Mouse (Mus musculus) MN1 (cell line): ENCODE results near the gene Irf8.

Experiments used
- DNase-seq: peaks from one replicate; pipeline ENCODE4 v3.0.0-alpha.2; 2016; ENCODE audit warnings: low spot score

Irf8 gene

DNA sequence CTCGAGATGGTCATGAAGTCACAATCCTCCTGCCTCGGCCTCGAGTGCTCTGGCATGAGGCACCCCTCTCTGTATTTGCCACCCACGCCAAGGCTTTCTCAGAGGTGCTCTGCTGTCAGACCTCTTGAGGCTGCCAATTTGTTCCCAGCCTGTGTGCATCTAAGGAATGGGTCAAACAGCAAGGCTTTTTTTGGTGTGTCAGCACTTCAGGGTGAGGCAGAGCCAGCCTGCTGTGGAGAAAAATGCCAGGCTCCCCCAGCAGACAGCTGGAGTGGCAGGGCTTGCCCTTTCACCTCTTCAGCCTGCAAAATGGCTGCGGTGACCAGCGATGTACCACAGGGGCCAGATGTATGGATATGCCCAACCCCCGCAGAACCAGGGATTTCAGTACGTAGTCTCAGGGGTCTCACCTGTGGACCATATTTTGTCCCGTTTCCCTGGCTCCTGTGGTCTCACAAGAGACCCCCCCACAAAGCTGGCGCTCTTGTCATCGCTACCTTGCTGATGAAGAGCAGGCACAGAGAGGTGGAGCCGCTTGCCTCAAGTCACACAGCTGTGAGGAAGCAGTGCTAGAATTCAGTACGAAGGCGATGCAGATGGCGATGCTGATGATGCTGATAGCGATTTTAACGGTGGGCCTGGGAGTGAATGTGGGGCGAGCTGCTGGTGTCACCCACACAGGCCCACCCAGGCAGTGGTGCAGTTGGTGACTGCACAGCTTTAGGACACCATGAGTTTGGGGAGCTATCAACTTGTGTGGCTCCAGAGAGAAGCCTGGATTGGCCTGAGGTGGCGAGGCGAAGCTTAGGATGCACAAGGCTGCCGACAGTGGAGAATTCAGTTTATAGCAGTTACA, 15.3 kb downstream of the Irf8 start:
- DNase-seq, result no peak

DNA sequence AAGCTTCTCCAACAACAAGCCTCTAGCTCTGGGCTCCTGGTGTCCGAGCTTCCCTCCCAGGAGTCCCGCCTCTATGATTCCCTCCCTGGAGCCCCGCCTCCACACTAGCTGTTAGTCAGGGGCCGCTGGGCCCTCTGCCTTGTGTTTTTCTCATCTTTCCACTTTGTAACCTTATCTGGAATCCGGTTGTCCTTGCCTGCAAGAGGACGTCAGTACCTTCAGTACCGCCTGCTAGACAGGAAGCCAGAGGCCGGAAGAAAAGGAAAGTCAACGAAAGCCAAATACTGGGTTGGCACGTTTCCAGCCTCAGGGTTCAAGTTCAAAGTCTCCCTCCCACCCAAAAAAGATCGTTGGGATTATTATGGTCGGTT, 15.9 kb downstream of the Irf8 start:
- DNase-seq, result no peak

DNA sequence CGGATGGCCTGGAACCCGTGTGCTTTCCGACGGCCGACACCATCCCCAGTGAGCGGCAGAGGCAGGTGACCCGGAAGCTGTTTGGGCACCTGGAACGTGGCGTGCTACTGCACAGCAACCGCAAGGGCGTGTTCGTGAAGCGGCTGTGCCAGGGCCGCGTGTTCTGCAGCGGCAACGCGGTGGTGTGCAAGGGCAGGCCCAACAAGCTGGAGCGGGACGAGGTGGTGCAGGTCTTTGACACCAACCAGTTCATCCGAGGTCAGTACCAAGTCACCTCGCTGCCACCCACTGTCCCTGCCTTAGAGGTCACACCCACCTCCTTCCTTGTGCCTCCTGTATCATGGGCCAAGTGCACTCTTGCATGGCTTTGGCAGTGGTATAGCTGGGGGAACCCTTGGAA, 17.3 kb downstream of the Irf8 start:
- DNase-seq, result no peak

DNA sequence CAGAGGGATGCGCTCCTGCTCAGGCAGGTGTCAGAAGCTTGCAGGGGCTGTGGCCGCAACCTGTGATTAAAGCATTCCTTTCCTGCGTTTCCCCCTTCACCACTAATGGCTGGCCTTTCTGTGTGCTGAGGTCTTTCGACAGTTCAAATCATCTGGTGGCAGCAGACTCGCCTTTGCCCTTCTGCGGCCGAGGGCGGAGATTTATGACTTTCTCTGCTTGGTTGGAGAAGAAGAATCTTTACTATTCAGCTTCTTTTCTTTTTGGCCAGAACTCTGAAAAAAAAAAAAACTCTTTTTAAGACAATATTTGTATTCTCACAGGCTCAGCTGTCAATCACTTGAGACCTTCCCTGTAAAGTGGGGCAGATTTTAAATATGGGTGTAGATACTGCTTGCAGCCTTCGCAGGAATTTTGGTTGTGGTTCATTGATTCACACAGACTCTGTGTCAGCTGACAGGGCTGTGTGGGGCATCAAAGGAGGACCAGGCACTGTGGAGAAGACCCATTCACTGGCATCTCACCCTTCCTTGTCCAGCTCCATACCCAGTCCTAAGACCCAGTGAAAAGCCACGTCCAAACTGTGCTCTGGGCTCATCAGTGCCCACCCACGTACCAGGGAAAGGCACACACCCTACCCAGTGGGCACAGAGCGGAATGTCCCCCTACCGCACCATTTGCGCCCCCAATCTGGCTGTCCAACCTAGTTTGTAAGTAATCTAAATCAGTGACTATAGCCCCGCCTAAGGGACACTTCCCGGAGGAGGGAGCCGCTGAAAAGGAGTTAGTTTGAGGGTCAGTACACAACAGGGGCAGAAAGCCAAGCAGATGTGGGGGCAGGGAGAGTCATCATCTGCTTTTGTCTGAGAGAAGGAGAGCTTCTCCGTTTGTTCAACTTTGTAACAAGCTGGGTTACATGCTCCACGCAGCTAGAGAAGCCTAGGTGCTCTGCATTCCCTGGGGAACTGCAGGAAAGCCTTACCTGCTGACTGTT, 19.4 kb downstream of the Irf8 start:
- no peak for DNase-seq

DNA sequence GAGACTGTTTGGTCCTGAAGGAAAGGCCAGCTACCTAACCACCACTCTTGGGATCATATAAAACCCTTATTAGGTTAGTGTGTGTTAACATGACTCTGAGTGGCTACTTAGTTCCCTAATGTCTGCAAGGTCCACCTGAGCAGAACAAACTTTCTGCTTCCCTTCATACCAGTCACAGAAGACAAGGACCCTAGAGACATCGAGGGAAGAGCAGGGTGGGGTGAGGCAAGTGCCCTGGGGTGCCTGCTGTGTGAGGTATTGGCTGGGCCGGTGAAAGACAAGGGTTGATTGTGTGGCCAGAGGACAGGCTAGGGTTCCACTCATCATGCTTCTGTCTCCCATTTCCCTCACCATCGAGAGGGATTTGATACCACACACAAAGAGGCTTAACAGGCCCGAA, 21.8 kb downstream of the Irf8 start:
- DNase-seq, result no peak

DNA sequence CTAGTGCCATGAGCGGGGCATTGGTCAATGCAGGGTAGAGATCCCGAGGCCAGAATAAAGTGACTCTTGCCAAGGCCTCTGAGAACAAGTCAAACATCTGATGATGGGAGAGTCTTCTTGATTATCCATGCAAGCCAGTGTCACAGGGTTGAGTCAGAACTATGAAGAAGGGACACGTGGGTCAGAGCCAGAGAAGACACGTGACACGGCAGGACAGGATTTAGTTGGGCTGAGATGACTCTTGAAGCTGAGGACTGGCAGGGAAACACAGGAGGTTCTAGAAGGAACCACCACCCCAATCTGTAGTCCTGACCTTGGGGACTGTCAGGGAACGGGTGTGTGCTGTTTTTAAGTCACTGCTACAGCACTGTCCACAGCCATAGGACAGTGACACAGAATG, 23.7 kb downstream of the Irf8 start:
- no peak for DNase-seq

DNA sequence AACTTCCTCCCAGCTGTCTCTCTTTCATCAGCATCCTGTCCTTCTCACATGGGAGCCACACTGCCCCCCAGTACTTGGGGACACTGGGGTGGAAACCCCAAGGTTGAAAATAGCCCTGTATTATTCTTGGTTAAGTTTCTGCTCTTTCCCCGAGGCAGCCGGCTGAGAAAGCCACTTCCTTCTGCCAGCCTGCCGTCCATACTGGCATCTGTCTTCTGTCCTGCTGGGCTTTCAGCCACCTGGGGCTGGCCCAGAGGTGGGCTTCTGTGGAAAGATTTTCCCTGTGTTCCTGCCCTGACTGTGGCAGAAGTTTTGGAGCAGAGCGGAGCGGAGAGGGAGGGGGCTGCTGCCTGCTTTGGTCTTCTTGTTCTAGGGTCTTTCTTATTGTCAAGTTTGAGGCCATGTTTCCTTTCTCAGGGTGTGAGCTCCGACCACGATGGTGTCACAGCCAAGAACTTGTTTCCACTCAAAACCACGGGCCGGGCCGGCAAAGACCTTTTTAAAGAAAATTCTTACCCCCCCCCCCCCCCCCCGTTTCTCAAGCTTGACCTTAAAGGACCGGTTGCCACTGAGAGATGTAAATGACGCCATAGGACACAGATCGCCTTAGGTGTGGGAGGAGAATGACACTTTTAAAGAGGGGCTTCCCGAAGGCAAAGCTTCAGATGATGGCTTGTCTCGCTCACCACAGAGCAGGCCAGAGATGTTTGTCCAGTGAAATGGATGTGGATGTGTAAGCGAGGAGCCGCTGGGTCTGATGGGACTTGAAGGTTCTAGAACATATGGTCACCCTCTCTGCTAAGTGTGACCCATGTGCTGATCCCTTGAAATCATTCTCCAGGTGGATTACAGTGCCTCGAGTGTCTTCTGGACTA, 24.4 kb downstream of the Irf8 start:
- DNase-seq, result no peak

DNA sequence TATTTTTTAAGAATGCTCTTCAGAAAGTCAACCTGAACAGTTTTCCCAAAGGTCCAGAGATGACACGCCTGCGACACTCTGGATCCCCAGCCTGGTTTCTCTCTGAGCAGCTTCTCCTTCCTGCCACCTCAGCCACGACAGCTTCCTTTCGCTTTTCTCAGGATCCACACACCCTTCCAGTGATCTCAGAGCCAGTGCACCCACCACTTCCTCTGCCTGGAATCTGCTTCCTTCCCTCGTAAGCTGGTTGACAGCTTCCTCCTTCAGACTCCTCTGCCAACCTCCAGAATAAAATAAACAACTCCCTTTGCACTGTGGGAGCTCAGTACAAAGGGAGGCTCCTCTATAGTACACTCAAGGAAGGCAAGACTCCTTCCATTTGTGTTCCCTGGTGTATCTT, 27.1 kb downstream of the Irf8 start:
- no peak for DNase-seq

DNA sequence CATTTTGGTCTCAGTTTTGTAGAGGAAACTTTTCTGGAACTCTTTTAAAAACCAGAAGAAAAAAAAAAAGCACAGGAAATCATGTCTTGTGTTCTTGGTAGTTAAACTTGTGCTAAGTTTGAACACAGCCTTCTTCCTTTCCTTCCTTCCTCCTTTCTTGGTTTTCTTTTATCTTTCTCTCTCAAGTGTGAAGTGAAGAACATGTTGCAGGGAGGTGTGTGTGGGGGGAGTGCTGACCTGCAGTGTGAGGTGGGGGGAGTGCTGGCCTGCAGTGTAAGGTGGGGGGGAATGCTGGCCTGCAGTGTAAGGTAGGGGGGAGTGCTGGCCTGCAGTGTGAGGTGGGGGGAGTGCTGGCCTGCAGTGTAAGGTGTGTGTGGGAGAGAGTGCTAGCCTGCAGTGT, 28.5 kb downstream of the Irf8 start:
- DNase-seq, result no peak

DNA sequence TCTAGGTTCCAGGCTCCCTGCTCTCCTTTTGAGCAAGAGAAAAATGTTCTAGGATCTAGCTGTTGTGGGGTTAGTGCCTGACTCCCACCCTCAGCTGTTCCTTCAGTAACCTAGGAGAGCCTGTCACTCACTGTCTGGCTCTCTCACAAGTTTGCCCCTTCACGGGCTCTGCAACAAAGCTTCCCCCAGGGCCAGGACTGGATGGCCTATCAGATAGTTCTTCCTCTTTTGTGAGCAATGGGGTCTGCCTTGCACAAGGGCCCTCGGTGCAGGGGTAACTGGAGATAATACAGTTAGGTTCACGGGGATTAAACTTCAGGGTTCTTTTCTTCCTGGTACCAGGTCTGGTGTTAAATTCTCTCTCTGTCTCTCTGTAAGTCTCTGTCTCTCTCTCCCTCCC, 30.5 kb downstream of the Irf8 start:
- no peak for DNase-seq

DNA sequence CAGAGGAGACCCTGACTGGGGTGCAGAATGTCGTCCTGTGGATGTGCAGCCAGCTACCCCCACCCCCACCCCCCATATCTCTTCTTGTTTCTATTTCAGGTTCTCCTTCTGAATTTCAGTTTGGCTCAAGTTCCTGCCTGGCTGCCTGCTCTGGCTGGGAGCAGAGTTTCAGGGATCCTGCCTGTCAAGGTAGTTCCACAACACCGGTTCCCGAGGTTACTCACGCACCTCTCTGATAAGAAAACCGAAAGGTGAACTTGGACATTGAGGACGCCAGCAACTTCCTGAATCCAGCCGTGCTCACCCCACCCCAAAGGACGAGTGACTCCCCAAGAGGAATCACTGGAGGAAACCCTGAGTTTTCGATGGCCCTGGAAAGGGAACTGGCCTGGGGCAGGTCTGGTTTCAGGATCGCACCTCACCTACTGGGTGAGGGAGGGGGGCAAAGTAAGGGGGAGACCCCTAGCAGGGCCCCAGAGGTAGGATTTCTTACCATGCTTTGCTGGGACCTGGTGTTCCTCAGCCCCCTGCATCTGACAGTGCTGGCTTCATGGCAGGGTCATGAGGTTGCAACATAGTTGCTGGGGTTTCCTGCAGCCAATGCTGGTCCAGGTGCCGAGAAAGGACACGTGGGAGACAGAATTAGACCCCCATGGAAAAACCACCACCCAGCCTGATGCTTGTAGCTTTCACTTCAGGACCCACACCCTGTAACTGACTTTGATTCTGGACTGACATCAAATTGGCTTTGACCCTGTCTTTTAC, 32.5 kb downstream of the Irf8 start:
- no peak for DNase-seq

DNA sequence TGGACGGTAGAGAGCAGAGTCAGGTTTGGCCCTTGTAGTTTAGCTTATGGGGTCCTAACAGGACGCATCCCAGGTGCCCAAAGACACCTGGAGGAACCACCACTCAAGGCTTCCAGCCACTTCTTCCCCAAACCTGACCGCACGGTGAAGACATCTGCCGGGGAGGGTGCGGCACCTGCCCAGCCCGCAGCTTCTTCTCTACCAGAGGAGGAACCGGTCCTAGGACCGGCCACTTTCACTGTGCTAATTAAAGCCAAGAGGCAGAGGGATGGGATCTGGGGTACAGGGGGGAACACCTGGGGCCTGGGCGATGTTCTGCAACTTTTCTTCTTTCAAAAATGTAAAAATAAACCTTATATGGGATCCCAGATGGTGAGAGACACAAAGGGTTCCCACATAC, 41.0 kb downstream of the Irf8 start:
- DNase-seq, result no peak

DNA sequence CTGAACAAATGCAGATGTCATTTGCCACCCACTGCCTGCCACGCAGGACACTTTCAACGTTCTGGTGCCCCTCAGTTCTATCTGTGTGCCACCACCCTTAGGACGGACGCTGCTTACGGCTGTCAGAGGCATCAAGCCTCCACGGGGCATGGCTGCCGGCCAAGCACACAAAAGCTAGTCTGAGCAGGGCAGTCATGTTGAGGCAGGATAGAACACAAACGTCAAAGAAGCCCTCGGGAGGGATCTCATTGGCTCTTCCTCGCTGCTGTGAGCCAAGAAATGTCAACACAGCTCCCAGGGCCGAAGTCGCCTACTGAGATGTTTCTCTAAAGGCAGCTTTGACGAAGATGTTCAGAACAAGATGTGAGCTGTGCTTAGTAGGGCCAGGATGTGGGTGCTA, 41.6 kb downstream of the Irf8 start:
- DNase-seq, result no peak

DNA sequence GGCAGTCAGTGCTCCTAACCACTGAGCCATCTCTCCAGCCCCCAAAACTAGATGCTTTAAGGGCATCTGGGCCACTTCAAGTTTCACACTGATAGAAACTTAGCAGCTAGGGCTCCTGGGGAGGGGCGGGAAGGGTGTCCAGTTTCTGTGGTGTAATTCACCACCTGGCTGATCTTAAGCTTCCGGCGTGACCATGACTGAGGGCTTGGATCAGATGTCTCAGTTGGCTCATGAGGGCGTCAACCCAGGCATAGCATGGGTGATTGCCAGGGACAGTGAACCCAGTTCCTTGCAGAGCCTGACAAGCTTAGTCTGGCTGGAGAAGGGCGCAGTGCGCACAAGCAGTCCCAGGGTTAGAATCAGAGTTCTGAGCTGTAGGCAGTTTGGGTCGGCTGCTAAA, 42.9 kb downstream of the Irf8 start:
- DNase-seq, result no peak

DNA sequence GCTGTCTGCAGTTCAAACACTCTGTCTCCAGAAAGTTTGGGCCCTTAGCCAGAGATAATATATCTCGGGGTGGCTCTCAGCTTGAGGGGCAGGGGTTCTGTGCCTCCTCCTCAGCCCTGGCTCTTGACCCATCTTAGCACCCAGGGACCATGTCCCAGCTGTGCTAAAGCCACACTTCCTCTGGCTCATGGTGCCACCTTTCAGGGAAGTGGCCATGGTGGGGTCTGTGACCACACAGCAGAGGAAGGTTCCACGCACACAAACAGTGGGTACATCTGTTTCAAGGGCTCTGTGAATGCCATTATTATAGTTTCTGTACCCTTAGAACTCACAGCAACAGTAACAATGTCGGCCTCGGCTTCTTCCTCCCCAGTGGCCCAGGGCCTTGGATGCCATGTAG, 47.6 kb downstream of the Irf8 start:
- no peak for DNase-seq

DNA sequence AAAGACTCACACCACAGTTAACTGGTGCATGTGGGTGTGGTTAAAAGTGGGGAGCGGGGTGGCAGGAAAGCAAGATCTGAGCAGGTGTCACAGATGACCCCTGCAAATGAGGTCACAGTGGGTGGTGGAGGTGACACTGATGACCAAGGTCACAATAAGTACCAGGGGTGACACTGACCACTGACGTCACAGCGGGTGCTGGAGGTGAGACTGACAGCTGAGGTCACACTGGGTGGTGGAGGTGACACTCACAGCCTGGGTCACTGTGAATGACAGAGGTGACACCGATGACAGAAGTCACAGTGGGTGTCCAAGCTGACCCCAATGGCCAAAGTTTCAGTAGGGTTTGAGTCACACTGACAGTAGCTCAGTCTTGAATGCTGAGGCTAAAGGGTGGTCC, 50.6 kb downstream of the Irf8 start:
- no peak for DNase-seq

DNA sequence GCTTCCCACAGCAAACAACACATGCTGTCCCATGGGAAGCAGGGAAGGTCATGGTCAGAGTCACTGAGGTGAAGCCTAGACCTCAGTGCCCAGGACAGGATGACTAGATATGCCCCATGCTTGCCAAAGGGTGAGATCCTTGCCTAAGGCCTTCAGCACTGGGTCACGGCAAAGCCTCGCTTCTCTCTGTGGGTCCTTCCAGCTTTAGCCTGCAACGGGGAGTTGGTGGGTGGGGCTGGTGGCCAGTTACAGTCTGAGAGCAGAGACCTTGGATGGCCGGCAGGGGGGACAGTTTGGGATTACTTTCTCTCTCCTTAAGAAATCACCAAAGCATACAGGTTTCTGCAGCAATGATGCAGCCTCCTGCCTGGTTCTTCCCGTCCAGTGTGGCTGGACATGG, 51.5 kb downstream of the Irf8 start:
- no peak for DNase-seq

DNA sequence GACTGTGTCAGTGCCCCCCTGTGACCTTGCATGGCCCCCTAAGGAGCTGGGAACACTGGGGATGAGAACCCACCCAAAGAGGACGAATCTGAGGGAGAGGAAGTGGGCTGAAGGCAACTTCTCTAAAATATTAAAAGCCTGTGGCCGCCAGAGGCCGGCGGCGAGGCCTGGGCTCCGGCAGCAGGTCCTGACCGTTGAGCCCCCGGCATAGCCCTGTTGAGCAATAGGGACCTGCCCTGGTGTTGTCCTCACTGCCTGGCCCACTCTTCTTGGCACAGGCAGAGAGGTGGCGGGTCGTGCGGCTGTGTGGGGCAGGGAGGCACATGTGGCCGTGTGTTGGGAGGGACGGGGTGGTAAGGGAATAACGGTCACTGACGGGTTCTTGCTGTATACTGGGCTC, 56.6 kb downstream of the Irf8 start:
- DNase-seq, result no peak

DNA sequence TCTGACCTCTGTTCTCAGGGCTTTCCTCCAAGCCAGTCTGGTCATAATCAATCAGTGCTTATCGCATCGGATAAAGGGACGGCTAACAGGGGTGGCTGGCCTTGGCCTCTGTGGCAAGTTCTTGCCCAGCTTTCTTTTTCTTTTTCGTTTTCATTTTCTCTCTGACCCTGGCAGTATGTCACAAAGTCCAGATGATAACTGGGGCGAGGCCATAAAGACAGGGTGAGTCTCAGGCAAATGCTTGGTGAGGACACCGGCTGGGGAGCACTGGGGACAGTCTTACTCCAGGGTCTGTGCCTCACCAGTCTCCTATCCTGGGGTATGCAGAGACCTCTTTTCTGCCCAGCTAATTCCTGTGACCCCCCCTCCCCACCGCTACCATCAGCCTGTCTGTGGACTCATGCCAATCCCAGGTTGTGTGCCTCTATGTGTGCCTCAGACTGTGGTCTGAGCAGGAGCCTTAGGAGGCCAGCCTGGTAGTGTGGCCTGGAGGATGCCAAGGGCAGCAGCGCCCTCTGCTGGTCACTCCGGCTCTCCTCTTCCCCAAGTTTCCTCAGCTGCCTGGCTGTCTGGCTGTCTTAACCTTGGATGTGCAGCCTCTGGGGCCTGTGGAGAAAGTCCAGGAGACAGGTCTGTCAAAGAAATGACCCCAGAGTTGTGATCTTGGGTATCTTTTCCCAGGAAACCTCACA, 59.9 kb downstream of the Irf8 start:
- peak; percentile 87 for DNase-seq

DNA sequence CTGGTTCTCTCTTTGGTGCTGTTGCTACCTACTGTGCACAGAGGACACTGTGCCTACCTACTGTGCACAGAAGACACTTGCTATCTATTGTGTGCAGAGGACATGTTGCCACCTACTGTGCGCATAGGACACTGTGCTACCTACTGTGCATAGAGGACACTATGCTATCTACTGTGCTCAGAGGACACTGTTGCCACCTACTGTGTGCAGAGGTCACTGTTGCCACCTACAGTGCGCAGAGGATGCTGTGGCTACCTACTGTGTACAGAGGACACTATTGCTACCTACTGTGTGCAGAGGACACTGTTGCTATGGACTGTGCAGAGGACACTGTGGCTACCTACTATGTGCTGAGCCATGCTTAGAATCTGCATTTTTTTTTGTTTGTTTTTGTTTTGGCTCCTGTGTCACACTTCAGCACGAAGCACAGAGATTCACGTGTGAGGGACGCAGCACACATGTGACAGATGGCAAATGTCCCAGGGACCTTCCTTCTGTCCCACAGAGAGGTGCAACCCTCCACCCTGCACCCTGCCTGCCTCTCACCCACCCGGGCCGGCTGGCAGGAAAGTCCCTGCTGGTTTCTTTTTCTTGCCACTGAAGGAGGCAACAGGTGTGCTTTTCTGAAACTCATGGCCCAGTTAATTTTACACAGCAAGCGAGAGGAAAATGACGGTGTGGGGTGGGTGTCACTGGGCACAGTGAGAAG, 61.0 kb downstream of the Irf8 start:
- no peak for DNase-seq
